Mouse (Mus musculus) limb, embryonic 10.5 days (tissue): ENCODE data around the gene Pes1. TPM values are rescaled to one million over a fixed set of nuclear protein-coding genes. Genes with fewer than 3 reads are reported as not detected.
"Not testable (repeated sequence)": the region's sequence is repeated elsewhere in the genome, so short reads cannot be mapped to it uniquely, and the experiment has no call there.

Experiments used
- DNase-seq: peaks from one replicate; pipeline ENCODE4 v3.0.0-alpha.2; 2017; ENCODE audit warnings: low spot score
- H3K27ac ChIP-seq: fragments of 300-500 bp; sonication (generic); 2 replicates; pipeline ENCODE4 v1.5.1; 2016; ENCODE audit warnings: mild to moderate bottlenecking
- H3K27me3 ChIP-seq: fragments of 300-500 bp; sonication (generic); 2 replicates; pipeline ENCODE4 v1.6.1; 2016; ENCODE audit warnings: low read depth, mild to moderate bottlenecking; ENCODE audit not compliant: poor library complexity, severe bottlenecking
- H3K36me3 ChIP-seq: fragments of 300-500 bp; sonication (generic); 2 replicates; pipeline ENCODE4 v1.6.1; 2016; ENCODE audit warnings: mild to moderate bottlenecking, moderate library complexity
- H3K4me1 ChIP-seq: fragments of 300-500 bp; sonication (generic); 2 replicates; pipeline ENCODE4 v1.6.1; 2016
- H3K4me3 ChIP-seq: fragments of 300-500 bp; sonication (generic); 2 replicates; pipeline ENCODE4 v1.5.1; 2016; ENCODE audit warnings: mild to moderate bottlenecking, moderate library complexity
- H3K9me3 ChIP-seq: fragments of 300-500 bp; sonication (generic); replicated peaks from 2 replicates; pipeline ENCODE4 v1.6.1; 2016; ENCODE audit warnings: mild to moderate bottlenecking
- WGBS: fragments of 180-500 bp; shearing (Covaris S2); methylation state at CpG from one replicate; pipeline ENCODE4 v1.1.7; 2016; 5-methylcytosine and 5-hydroxymethylcytosine counted together
- polyA plus RNA-seq: library from polyadenylated mRNA; unstranded; fragments of >200 nt; fragmentation: Nextera tagmentation; extraction: Ambion mirVana; gene quantifications from 2 replicates; pipeline ENCODE4 v1.2.1, GENCODE M21; 2016

Pes1 gene
- polyA plus RNA-seq, 1 experiment from 2014 or later: 106 TPM

- H3K4me1 ChIP-seq: peaks cover 10% of the 10 kb centered on the region
- no peak overlapping the region for H3K4me3 ChIP-seq
- WGBS: 75% methylated on average over 4 of the region's 4 CpGs
- H3K36me3 ChIP-seq: no peaks in the 10 kb centered on the region
- no peaks in the 10 kb centered on the region for H3K27me3 ChIP-seq
- H3K27ac ChIP-seq: no peak overlapping the region
- H3K9me3 ChIP-seq: no peaks in the 10 kb centered on the region
- DNase-seq: no peak
Measured at GRCm38 (mm10) chr11:3935135-3935534, 28.6 kb upstream of the Pes1 start.

GRCm38 (mm10) chr11:3936318-3936717, 27.5 kb upstream of the Pes1 start:
- Histone ChIP-seq H3K4me3 (no peak overlapping the region), H3K27ac (no peak overlapping the region), H3K27me3 (no peaks in the 10 kb centered on the region), H3K9me3 (no peaks in the 10 kb centered on the region), H3K36me3 (no peaks in the 10 kb centered on the region), H3K4me1 (peaks cover 5% of the 10 kb centered on the region)
- WGBS: 87% methylated on average over 3 of the region's 3 CpGs
- no peak for DNase-seq

- H3K27ac ChIP-seq: no peak overlapping the region
- no peaks in the 10 kb centered on the region for H3K9me3 ChIP-seq
- no peaks in the 10 kb centered on the region for H3K27me3 ChIP-seq
- DNase-seq: no peak
- 80% methylated on average over 13 of the region's 13 CpGs for WGBS
- no peaks in the 10 kb centered on the region for H3K36me3 ChIP-seq
- H3K4me3 ChIP-seq: no peak overlapping the region
- no peaks in the 10 kb centered on the region for H3K4me1 ChIP-seq
Measured at GRCm38 (mm10) chr11:3937321-3937874, 26.4 kb upstream of the Pes1 start.

GRCm38 (mm10) chr11:3941371-3941770, 22.4 kb upstream of the Pes1 start:
- Histone ChIP-seq H3K4me1 (no peaks in the 10 kb centered on the region), H3K36me3 (no peaks in the 10 kb centered on the region), H3K27ac (no peak overlapping the region), H3K9me3 (no peaks in the 10 kb centered on the region), H3K4me3 (no peak overlapping the region), H3K27me3 (peaks cover 15% of the 10 kb centered on the region)
- DNase-seq: no peak
- WGBS: 90% methylated on average over 7 of the region's 7 CpGs

- Histone ChIP-seq H3K4me3 (no peak overlapping the region), H3K4me1 (no peaks in the 10 kb centered on the region), H3K27ac (no peak overlapping the region), H3K27me3 (peaks cover 24% of the 10 kb centered on the region), H3K36me3 (no peaks in the 10 kb centered on the region), H3K9me3 (no peaks in the 10 kb centered on the region)
- 21% methylated on average over 1 of the region's 1 CpGs for WGBS
- DNase-seq: peak; percentile 7
Measured at GRCm38 (mm10) chr11:3946386-3946785, 17.4 kb upstream of the Pes1 start.

- not testable (repeated sequence) for H3K4me1 ChIP-seq, H3K27ac ChIP-seq, H3K36me3 ChIP-seq, H3K4me3 ChIP-seq, H3K27me3 ChIP-seq, H3K9me3 ChIP-seq, DNase-seq
- 89% methylated on average over 5 of the region's 5 CpGs for WGBS
Measured at GRCm38 (mm10) chr11:3954876-3955275, 8.9 kb upstream of the Pes1 start.

- H3K4me1 ChIP-seq, H3K9me3 ChIP-seq, H3K27ac ChIP-seq, H3K36me3 ChIP-seq, DNase-seq, H3K27me3 ChIP-seq, H3K4me3 ChIP-seq: not testable (repeated sequence)
- 77% methylated on average over 4 of the region's 4 CpGs for WGBS
Measured at GRCm38 (mm10) chr11:3955371-3955770, 8.4 kb upstream of the Pes1 start.

GRCm38 (mm10) chr11:3960901-3961300, 2.9 kb upstream of the Pes1 start:
- no peak for DNase-seq
- Histone ChIP-seq H3K27me3 (no peaks in the 10 kb centered on the region), H3K9me3 (no peaks in the 10 kb centered on the region), H3K36me3 (no peaks in the 10 kb centered on the region), H3K4me1 (peaks cover 7% of the 10 kb centered on the region), H3K4me3 (no peak overlapping the region), H3K27ac (no peak overlapping the region)
- 63% methylated on average over 2 of the region's 2 CpGs for WGBS

- peaks cover 7% of the 10 kb centered on the region for H3K4me1 ChIP-seq
- H3K27ac ChIP-seq: no peak overlapping the region
- peaks cover 5% of the 10 kb centered on the region; the same call in 1 of the 2 replicates for H3K36me3 ChIP-seq
- DNase-seq: no peak
- H3K9me3 ChIP-seq: no peaks in the 10 kb centered on the region
- no peaks in the 10 kb centered on the region for H3K27me3 ChIP-seq
- WGBS: 81% methylated on average over 3 of the region's 3 CpGs
- no peak overlapping the region for H3K4me3 ChIP-seq
Measured at GRCm38 (mm10) chr11:3961761-3962160, 2.0 kb upstream of the Pes1 start.

GRCm38 (mm10) chr11:3963155-3963554, 620 bp upstream of the Pes1 start:
- 84% methylated on average over 10 of the region's 10 CpGs for WGBS
- H3K36me3 ChIP-seq: peaks cover 13% of the 10 kb centered on the region
- peak overlapping the region; percentile 94 for H3K4me3 ChIP-seq

GRCm38 (mm10) chr11:3964416-3965172, 819 bp downstream of the Pes1 start:
- Histone ChIP-seq H3K36me3 (peaks cover 27% of the 10 kb centered on the region), H3K4me3 (peak overlapping the region; percentile 94), H3K27me3 (no peaks in the 10 kb centered on the region), H3K27ac (peak overlapping the region; percentile 91), H3K9me3 (no peaks in the 10 kb centered on the region), H3K4me1 (peaks cover 7% of the 10 kb centered on the region)
- WGBS: 17% methylated on average over 11 of the region's 11 CpGs
- no peak for DNase-seq

More at GRCm38 (mm10) chr11:3963155-3963554, 620 bp upstream of the Pes1 start:
- Histone ChIP-seq H3K9me3 (no peaks in the 10 kb centered on the region), H3K4me1 (peaks cover 7% of the 10 kb centered on the region), H3K27me3 (no peaks in the 10 kb centered on the region), H3K27ac (peak overlapping the region; percentile 91)
- no peak for DNase-seq

GRCm38 (mm10) chr11:3969837-3970236, 6.1 kb downstream of the Pes1 start:
- Histone ChIP-seq H3K27ac (no peak overlapping the region), H3K4me3 (no peak overlapping the region), H3K9me3 (no peaks in the 10 kb centered on the region), H3K36me3 (peaks cover 79% of the 10 kb centered on the region), H3K27me3 (no peaks in the 10 kb centered on the region), H3K4me1 (peaks cover 3% of the 10 kb centered on the region)
- no peak for DNase-seq
- 87% methylated on average over 3 of the region's 3 CpGs for WGBS

GRCm38 (mm10) chr11:3970361-3970760, 6.6 kb downstream of the Pes1 start:
- WGBS: 91% methylated on average over 7 of the region's 7 CpGs
- Histone ChIP-seq H3K4me3 (no peak overlapping the region), H3K27ac (no peak overlapping the region), H3K4me1 (no peaks in the 10 kb centered on the region), H3K9me3 (no peaks in the 10 kb centered on the region), H3K27me3 (no peaks in the 10 kb centered on the region), H3K36me3 (peaks cover 85% of the 10 kb centered on the region)
- DNase-seq: no peak
